Mouse (Mus musculus) embryonic facial prominence, embryonic 10.5 days (tissue): ENCODE data around the gene Ift80. TPM values are rescaled to one million over a fixed set of nuclear protein-coding genes. Genes with fewer than 3 reads are reported as not detected.
"Not testable (repeated sequence)": the region's sequence is repeated elsewhere in the genome, so short reads cannot be mapped to it uniquely, and the experiment has no call there.

Experiments
- DNase-seq: peaks from one replicate; pipeline ENCODE4 v3.0.0-alpha.2; 2017; ENCODE audit warnings: low spot score
- H3K27ac ChIP-seq: fragments of 300-500 bp; sonication (generic); replicated peaks from 2 replicates; pipeline ENCODE4 v1.5.1; 2016; ENCODE audit warnings: mild to moderate bottlenecking
- H3K27me3 ChIP-seq: fragments of 300-500 bp; sonication (generic); replicated peaks from 2 replicates; pipeline ENCODE4 v1.6.1; 2016; ENCODE audit warnings: low read depth, mild to moderate bottlenecking; ENCODE audit not compliant: poor library complexity, severe bottlenecking
- H3K36me3 ChIP-seq: fragments of 300-500 bp; sonication (generic); replicated peaks from 2 replicates; pipeline ENCODE4 v1.6.1; 2016; ENCODE audit warnings: mild to moderate bottlenecking, moderate library complexity
- H3K4me1 ChIP-seq: fragments of 300-500 bp; sonication (generic); 2 replicates; pipeline ENCODE4 v1.6.1; 2016
- H3K4me3 ChIP-seq: fragments of 300-500 bp; sonication (generic); 2 replicates; pipeline ENCODE4 v1.5.1; 2016; ENCODE audit warnings: mild to moderate bottlenecking, moderate library complexity
- H3K9me3 ChIP-seq: fragments of 300-500 bp; sonication (generic); 2 replicates; pipeline ENCODE4 v1.6.1; 2016; ENCODE audit warnings: mild to moderate bottlenecking
- WGBS: fragments of 180-500 bp; shearing (Covaris S2); methylation state at CpG from one replicate; pipeline ENCODE4 v1.1.7; 2016; 5-methylcytosine and 5-hydroxymethylcytosine counted together
- polyA plus RNA-seq: library from polyadenylated mRNA; unstranded; fragments of >200 nt; fragmentation: Nextera tagmentation; extraction: Ambion mirVana; gene quantifications from 2 replicates; pipeline ENCODE4 v1.2.1, GENCODE M21; 2016

Ift80 gene
- polyA plus RNA-seq, 1 experiment from 2014 or later, result 18.1 TPM

GRCm38 (mm10) chr3:69020764-69021163 lies 16.4 kb upstream of the Ift80 start:
- H3K27ac ChIP-seq, result no peak overlapping the region
- no peak overlapping the region for H3K4me3 ChIP-seq
- no peaks in the 10 kb centered on the region for H3K4me1 ChIP-seq
- no peaks in the 10 kb centered on the region for H3K27me3 ChIP-seq
- no peaks in the 10 kb centered on the region for H3K9me3 ChIP-seq
- peaks cover 99% of the 10 kb centered on the region for H3K36me3 ChIP-seq
- no peak for DNase-seq

- Histone ChIP-seq H3K4me1 (no peaks in the 10 kb centered on the region), H3K27ac (no peak overlapping the region), H3K36me3 (peaks cover 99% of the 10 kb centered on the region), H3K4me3 (no peak overlapping the region), H3K27me3 (no peaks in the 10 kb centered on the region), H3K9me3 (no peaks in the 10 kb centered on the region)
- WGBS, result 94% methylated on average over 2 of the region's 2 CpGs
- DNase-seq, result no peak
Observed at GRCm38 (mm10) chr3:69020285-69020684, 15.9 kb upstream of the Ift80 start.

DNA sequence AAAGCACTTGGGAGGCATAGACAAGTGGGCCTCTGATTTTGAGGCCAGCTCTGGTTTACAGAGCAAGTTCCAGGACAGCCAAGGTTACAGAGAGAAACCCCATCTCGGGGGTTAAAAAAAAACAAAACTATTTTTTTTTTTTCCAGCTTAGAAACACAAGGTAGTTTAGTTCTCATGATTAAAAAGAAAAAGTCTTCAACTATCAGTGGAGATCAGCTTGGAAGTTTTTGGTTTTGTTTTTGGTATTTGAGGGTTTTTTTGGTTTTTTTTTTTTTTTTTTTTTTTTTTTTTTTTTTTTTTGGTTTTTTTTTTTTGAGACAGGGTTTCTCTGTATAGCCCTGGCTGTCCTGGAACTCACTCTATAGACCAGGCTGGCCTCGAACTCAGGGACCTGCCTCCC lies 14.3 kb upstream of the Ift80 start:
- not testable (repeated sequence) for H3K4me3 ChIP-seq, DNase-seq, H3K27me3 ChIP-seq, H3K4me1 ChIP-seq, H3K9me3 ChIP-seq, H3K27ac ChIP-seq
- H3K36me3 ChIP-seq, result peaks cover 99% of the 10 kb centered on the region
- 94% methylated on average over 2 of the region's 2 CpGs for whole genome bisulfite sequencing

GRCm38 (mm10) chr3:69017181-69017580 lies 12.8 kb upstream of the Ift80 start:
- Histone ChIP-seq H3K4me3 (no peak overlapping the region), H3K9me3 (no peaks in the 10 kb centered on the region), H3K4me1 (no peaks in the 10 kb centered on the region), H3K36me3 (peaks cover 99% of the 10 kb centered on the region), H3K27me3 (no peaks in the 10 kb centered on the region), H3K27ac (no peak overlapping the region)
- 93% methylated on average over 3 of the region's 3 CpGs for WGBS
- no peak for DNase-seq

GRCm38 (mm10) chr3:69008873-69009272 lies 4.5 kb upstream of the Ift80 start:
- H3K36me3 ChIP-seq, result peaks cover 47% of the 10 kb centered on the region
- no peaks in the 10 kb centered on the region for H3K27me3 ChIP-seq
- no peak overlapping the region for H3K4me3 ChIP-seq
- peaks cover 17% of the 10 kb centered on the region for H3K4me1 ChIP-seq
- WGBS, result 93% methylated on average over 2 of the region's 2 CpGs
- no peak overlapping the region for H3K27ac ChIP-seq
- DNase-seq, result no peak
- H3K9me3 ChIP-seq, result no peaks in the 10 kb centered on the region

DNA sequence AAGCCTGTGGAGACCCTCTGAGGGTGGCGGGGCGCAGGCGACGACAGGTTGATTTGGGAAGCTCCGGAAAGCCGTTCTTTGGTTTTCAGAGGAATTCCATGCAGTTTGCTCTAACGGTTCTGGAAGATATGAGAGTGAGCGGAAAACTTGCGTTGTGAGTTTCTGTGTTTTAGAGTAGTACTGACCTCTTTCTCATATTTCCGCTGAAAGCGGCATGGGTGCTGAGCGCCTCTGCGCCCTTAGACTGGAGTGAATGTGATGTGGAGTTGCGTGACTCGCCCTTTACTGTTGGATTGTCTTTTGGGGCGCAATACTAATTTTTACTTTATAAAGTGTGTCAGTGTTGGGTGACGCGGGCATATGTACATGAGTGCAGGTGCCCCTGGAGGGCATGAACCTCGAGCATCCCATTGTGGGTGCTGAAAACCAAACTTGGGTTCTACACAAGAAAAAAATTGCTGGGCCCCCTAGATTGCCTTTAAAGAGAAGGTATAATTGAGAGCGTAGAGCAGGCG lies 1.9 kb upstream of the Ift80 start:
- H3K27ac ChIP-seq, result peak overlapping the region; percentile 99
- no peaks in the 10 kb centered on the region for H3K27me3 ChIP-seq
- peak overlapping the region; percentile 99 for H3K4me3 ChIP-seq
- H3K4me1 ChIP-seq, result peaks cover 17% of the 10 kb centered on the region
- WGBS, result 11% methylated on average over 21 of the region's 21 CpGs
- peaks cover 27% of the 10 kb centered on the region for H3K36me3 ChIP-seq
- no peaks in the 10 kb centered on the region for H3K9me3 ChIP-seq
- DNase-seq, result no peak

DNA sequence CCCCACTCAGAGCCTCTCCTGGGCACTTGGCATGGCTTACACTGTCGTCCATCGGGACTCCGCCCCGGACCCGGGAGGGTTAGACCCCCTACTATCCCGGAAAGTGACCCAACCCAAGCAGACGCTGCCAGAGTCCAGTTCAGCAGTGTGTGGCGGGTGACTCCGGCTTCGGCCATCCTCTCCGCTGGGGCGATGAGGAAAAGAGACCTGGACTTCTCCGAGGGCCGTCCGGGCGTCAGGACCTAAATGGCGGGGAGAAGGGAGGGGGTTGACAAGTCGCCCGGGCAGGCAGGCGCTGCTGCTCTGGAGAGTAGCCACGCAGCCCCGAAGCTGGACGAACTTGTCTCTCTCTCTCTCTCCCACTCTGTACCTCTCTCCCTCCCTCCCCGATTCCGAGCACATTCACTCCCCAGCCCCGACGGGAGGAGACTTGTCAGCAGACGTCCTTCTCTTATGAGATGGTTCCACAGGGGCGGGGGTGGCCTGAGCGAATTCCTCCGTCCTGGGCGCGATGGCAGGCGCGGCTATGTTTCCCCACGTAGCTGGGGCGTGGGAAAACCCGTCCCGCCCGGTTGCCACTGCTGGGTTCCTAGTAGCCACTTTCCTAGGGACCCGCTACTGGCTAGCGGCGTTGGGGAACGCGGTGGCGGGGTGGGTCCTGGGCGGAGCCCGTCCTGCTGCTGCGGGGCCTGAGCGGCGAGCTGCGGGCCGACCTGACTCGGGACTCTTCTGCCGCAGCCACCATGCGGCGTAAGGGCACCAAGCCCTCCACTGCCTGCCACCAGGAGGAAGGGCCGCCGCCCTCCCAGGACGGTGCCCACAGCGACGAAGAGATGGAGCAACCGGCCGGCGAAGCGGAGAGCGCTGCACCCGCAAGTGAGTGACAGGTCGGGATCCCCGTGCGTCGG lies 1.2 kb upstream of the Ift80 start:
- peaks cover 26% of the 10 kb centered on the region for H3K36me3 ChIP-seq
- under 1% methylated on average over 72 of the region's 72 CpGs for WGBS
- H3K9me3 ChIP-seq, result no peaks in the 10 kb centered on the region
- H3K4me1 ChIP-seq, result peaks cover 17% of the 10 kb centered on the region
- peak overlapping the region; percentile 99 for H3K27ac ChIP-seq
- peak; percentile 76 for DNase-seq
- H3K27me3 ChIP-seq, result no peaks in the 10 kb centered on the region
- peak overlapping the region; percentile 99 for H3K4me3 ChIP-seq

GRCm38 (mm10) chr3:69004055-69004436 lies 324 bp downstream of the Ift80 start:
- no peak for DNase-seq
- Histone ChIP-seq H3K9me3 (no peaks in the 10 kb centered on the region), H3K27ac (peak overlapping the region; percentile 99), H3K4me3 (peak overlapping the region; percentile 99), H3K4me1 (peaks cover 17% of the 10 kb centered on the region), H3K27me3 (no peaks in the 10 kb centered on the region), H3K36me3 (peaks cover 13% of the 10 kb centered on the region)
- 2% methylated on average over 7 of the region's 7 CpGs for WGBS

DNA sequence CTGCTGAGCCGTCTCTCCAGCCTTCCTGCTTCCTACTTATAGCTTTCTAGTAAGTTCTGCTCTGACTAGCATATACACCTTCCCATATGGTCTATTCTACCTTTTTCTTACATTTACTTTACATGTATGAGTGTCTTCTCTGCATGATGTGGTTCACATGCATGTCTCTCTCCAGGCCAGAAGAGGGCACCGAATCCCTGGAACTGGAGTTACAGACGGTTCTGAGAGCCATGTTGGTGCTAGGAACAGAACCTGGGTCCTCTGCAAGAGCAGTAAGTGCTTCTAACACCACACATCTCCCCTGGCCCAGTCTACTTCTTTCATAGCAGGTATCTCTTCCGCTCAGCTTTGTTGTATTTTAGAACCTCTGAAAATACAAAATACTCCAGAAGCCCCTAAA lies 1.6 kb downstream of the Ift80 start:
- Histone ChIP-seq H3K9me3 (no peaks in the 10 kb centered on the region), H3K4me1 (peaks cover 13% of the 10 kb centered on the region), H3K4me3 (no peak overlapping the region), H3K36me3 (peaks cover 8% of the 10 kb centered on the region), H3K27me3 (no peaks in the 10 kb centered on the region), H3K27ac (no peak overlapping the region)
- no peak for DNase-seq
- 91% methylated on average over 4 of the region's 4 CpGs for WGBS

DNA sequence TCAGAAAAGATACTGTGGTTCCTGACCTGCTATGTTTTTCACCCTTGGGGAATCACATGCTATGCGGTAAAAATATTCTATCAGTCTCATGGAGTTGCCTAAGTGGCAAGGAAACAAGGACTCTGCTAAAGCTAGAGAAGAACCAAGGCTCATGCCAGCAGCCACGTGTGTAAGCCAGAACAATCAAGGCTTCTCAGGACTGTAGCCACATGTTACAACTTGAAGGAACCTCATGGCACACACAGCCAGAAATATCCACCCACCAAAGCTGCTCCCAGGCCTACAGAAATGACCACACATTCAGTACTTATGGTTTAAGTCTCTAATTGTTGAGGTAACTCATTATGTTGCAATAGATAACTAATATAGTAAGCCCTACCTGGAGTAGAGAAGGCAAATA lies 17.8 kb downstream of the Ift80 start:
- Histone ChIP-seq H3K36me3 (peaks cover 51% of the 10 kb centered on the region), H3K4me1 (no peaks in the 10 kb centered on the region)
- 92% methylated on average over 2 of the region's 2 CpGs for WGBS

GRCm38 (mm10) chr3:68980898-68981297 lies 23.5 kb downstream of the Ift80 start:
- DNase-seq, result no peak
- WGBS, result 82% methylated on average over 9 of the region's 9 CpGs
- no peak overlapping the region for H3K27ac ChIP-seq

More for the DNA sequence above, 17.8 kb downstream of the Ift80 start:
- no peaks in the 10 kb centered on the region for H3K27me3 ChIP-seq
- no peak for DNase-seq
- no peaks in the 10 kb centered on the region for H3K9me3 ChIP-seq
- H3K27ac ChIP-seq, result no peak overlapping the region
- no peak overlapping the region for H3K4me3 ChIP-seq

DNA sequence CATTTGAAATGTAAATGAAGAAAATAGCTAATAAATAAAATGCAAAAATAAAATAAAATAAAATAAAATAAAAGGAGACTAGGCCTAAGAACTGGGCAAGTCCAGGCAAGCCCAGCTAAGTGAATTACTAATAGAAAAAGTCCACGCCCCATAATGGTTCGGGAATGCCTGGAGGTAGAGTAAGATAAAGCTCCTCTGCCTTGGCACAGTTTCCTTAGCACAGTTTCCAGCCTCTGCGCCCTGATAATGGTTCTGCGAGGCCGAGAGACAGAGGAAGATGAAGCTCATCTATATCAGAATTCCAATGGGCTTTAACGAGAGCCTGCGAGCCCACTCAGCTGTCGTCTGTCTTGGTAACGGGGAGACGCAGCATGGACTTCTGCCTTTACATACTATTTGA lies 25.2 kb downstream of the Ift80 start:
- Histone ChIP-seq H3K36me3 (peaks cover 31% of the 10 kb centered on the region), H3K27ac (no peak overlapping the region), H3K27me3 (no peaks in the 10 kb centered on the region), H3K4me3 (no peak overlapping the region), H3K9me3 (no peaks in the 10 kb centered on the region), H3K4me1 (peaks cover 14% of the 10 kb centered on the region)
- DNase-seq, result no peak
- WGBS, result 90% methylated on average over 10 of the region's 10 CpGs

More at GRCm38 (mm10) chr3:68980898-68981297, 23.5 kb downstream of the Ift80 start:
- Histone ChIP-seq H3K4me1 (peaks cover 6% of the 10 kb centered on the region), H3K27me3 (no peaks in the 10 kb centered on the region), H3K36me3 (peaks cover 46% of the 10 kb centered on the region), H3K4me3 (no peak overlapping the region), H3K9me3 (no peaks in the 10 kb centered on the region)

GRCm38 (mm10) chr3:68977696-68978095 lies 26.7 kb downstream of the Ift80 start:
- no peak for DNase-seq
- Histone ChIP-seq H3K27me3 (no peaks in the 10 kb centered on the region), H3K36me3 (peaks cover 33% of the 10 kb centered on the region), H3K27ac (no peak overlapping the region), H3K4me1 (peaks cover 14% of the 10 kb centered on the region), H3K4me3 (no peak overlapping the region), H3K9me3 (no peaks in the 10 kb centered on the region)
- 93% methylated on average over 4 of the region's 4 CpGs for WGBS
